ENCODE assay signal across 16 mouse cellular contexts in the genomic region with DNA sequence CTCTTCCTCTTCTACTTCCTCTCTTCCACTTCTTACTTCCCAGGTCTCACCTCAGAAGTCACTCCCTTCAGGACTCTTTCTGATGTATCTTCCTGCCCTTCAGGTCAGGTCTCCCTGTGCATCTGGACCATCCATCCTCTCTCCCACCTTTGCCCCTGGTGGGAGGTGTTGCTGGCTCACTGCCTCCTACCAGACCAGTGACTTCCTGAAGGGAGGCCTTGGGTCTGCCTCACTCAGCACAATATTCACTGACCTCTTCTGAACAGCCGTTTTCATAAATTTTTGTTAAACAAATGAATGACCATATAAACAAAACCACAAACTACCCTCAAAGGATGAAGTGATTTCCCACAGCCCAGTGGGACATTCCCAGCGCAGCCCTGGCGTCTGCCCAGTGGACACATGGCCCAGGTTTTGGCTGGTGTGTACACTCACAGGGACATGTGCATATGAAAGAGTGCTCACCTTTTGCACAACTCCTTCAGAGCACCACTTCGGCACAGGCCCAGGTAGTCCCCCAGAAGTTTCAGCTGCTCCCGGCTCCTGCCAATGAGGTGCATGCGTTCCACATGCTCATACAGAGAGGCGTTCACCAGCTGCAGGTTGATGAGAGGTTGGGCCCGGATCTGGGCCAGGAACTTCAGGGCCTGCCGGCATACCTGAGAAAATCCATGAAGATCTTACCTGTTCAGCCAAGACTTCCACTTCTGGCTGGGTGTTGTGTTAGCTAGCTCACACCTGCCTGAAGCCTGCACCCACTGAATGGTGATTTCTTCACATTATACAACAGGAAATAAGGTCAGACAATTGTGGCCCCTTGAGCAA. TPM values are rescaled to one million over a fixed set of nuclear protein-coding genes. Genes with fewer than 3 reads are reported as not detected.
DNase-seq lines count a peak whose midpoint lies in the region; ATAC-seq and TF ChIP-seq lines count a peak whose summit lies in the region.
"Had no signal": no experiment of that assay in that cellular context is flagged by ENCODE, and none has a peak within 500 bp of the region (broad histone marks: within the 10 kb centered on the region; RNA-seq: fewer than 3 reads in every experiment).

No protein-coding gene starts in this region.

- peak overlapping the region; percentile 77 for H3K27ac ChIP-seq in heart, adult 2 months
- peak overlapping the region; percentile 5; the same call in 1 of the 2 replicates for H3K27ac ChIP-seq in kidney, adult 2 months (ENCODE audit: insufficient read depth, low read depth, low read length)
- H3K27ac ChIP-seq in lung, embryonic 16.5 days (ENCODE audit: low read length), result peak overlapping the region; percentile 29; the same call in 1 of the 2 replicates
- H3K27ac ChIP-seq: hindbrain, embryonic 10.5 days; midbrain, embryonic 10.5 days had no signal

- no peak for TF ChIP-seq POLR2A in heart, adult 2 months (IDR thresholded peaks at IDR 0.05; ENCODE audit: insufficient read depth, low read depth, low read length)
- TF ChIP-seq POLR2A in kidney, adult 2 months (IDR thresholded peaks at IDR 0.05; ENCODE audit: low read depth, low read length), result no peak

- no peak for TF ChIP-seq CTCF in heart, adult 2 months (IDR thresholded peaks at IDR 0.05)
- no peak for TF ChIP-seq CTCF in kidney, adult 2 months (conservative IDR thresholded peaks at IDR 0.05; ENCODE audit: insufficient read depth, insufficient read length, low read depth, low read length)

- H3K4me3 ChIP-seq in heart, adult 2 months, result peak overlapping the region; percentile 13; the same call in 1 of the 2 replicates
- H3K4me3 ChIP-seq in kidney, adult 2 months (ENCODE audit: insufficient read depth, low read depth, low read length), result no peak overlapping the region
- no peak overlapping the region for H3K4me3 ChIP-seq in lung, embryonic 16.5 days (ENCODE audit: low read length)
- H3K4me3 ChIP-seq: hindbrain, embryonic 10.5 days; limb, embryonic 15.5 days; midbrain, embryonic 10.5 days; neural tube, embryonic 13.5 days had no signal

- peaks cover 1% of the 10 kb centered on the region; the same call in 1 of the 2 replicates for H3K79me2 ChIP-seq in heart, adult 2 months (replicated peaks; ENCODE audit: control insufficient read depth, insufficient read depth, low read length)

- no peak overlapping the region for H3K9ac ChIP-seq in heart, adult 2 months (ENCODE audit: low read depth, low read length)
- H3K9ac ChIP-seq in lung, embryonic 16.5 days (ENCODE audit: low read length), result no peak overlapping the region
- H3K9ac ChIP-seq: limb, embryonic 15.5 days; neural tube, embryonic 13.5 days had no signal

- no peak for ATAC-seq in lung, embryonic 16.5 days (ENCODE audit: low read depth)

- no peak overlapping the region for H3K4me2 ChIP-seq in lung, embryonic 16.5 days (ENCODE audit: low read depth, low read length)
- H3K4me2 ChIP-seq: limb, embryonic 15.5 days; neural tube, embryonic 13.5 days had no signal

- TF ChIP-seq EP300 in heart, adult 2 months (IDR thresholded peaks at IDR 0.05; ENCODE audit: insufficient read depth, low read depth, low read length), result no peak

- H3K27me3 ChIP-seq in heart, adult 2 months (ENCODE audit: control insufficient read depth, insufficient read depth, low read length), result no peaks in the 10 kb centered on the region
- H3K27me3 ChIP-seq in kidney, adult 2 months (replicated peaks; ENCODE audit: control insufficient read depth, insufficient read depth, low read length), result no peaks in the 10 kb centered on the region
- H3K27me3 ChIP-seq in lung, embryonic 16.5 days (ENCODE audit: control insufficient read depth, insufficient read depth, low read depth, low read length), result no peaks in the 10 kb centered on the region
- H3K27me3 ChIP-seq: limb, embryonic 15.5 days had no signal

- H3K4me1 ChIP-seq in heart, adult 2 months (ENCODE audit: control insufficient read depth, insufficient read depth, low read length), result peaks cover 31% of the 10 kb centered on the region
- no peaks in the 10 kb centered on the region for H3K4me1 ChIP-seq in kidney, adult 2 months (ENCODE audit: control insufficient read depth, insufficient read depth, low read length)
- peaks cover 8% of the 10 kb centered on the region; the same call in 1 of the 2 replicates for H3K4me1 ChIP-seq in lung, embryonic 16.5 days (replicated peaks; ENCODE audit: control insufficient read depth, insufficient read depth, low read length)
- H3K4me1 ChIP-seq: hindbrain, embryonic 10.5 days; limb, embryonic 15.5 days; midbrain, embryonic 10.5 days had no signal

- intact Hi-C loops in heart, adult 2 months (cut with DNase I), result loop anchor here (1.0 kb wide), 1 partner anchor 7 kb away; the partner anchor contains the start of gene Arhgap27
- intact Hi-C loops in heart, postnatal 10 days (cut with DNase I), result no loop called here

- H3K36me3 ChIP-seq in heart, adult 2 months (ENCODE audit: control insufficient read depth, insufficient read depth, low read length), result peaks cover 4% of the 10 kb centered on the region; the same call in 1 of the 2 replicates
- no peaks in the 10 kb centered on the region for H3K36me3 ChIP-seq in kidney, adult 2 months (ENCODE audit: control insufficient read depth, insufficient read depth, low read length)
- H3K36me3 ChIP-seq in lung, embryonic 16.5 days (ENCODE audit: control insufficient read depth, insufficient read depth, low read length), result peaks cover 9% of the 10 kb centered on the region

- no peak for DNase-seq in heart, adult 2 months
- no peak for DNase-seq in heart, postnatal 10 days
- DNase-seq in kidney, adult 2 months, result no peak
- no peak for DNase-seq in kidney, postnatal 14 days
- no peak for DNase-seq in lung, postnatal 14 days
- DNase-seq in lung, postnatal 36 days, result peak; percentile 35
- no peak for DNase-seq in adipocyte (ENCODE audit: low spot score)
- DNase-seq: cerebellum, adult 18-20 months; cerebellum, postnatal 36 days; right cerebral cortex, postnatal 14 days; thymus, postnatal 25 days had no signal

- no peaks in the 10 kb centered on the region for H3K9me3 ChIP-seq in lung, embryonic 16.5 days (ENCODE audit: control insufficient read depth, low read length)
- H3K9me3 ChIP-seq: hindbrain, embryonic 10.5 days; limb, embryonic 15.5 days; midbrain, embryonic 10.5 days; neural tube, embryonic 13.5 days had no signal

- 68% methylated on average over 9 of the region's 9 CpGs for WGBS in heart, adult 2 months
- 73% methylated on average over 9 of the region's 9 CpGs for WGBS in kidney, adult 2 months
- WGBS in lung, embryonic 16.5 days, result 77% methylated on average over 9 of the region's 9 CpGs

RNA-seq across cellular contexts. Expression of gene Arhgap27, which starts 7.1 kb away (rescaled TPM):
- total RNA-seq in heart, adult 2 months (2021), result 10 to 100 TPM; 14.1 to 22.9 TPM
- polyA plus RNA-seq in heart, adult 2 months (2012; rRNA removed), result 15.0 and 18.5 TPM in 2 replicates
- total RNA-seq in heart, postnatal 10 days (2021), result 10 to 100 TPM; 28.6 to 34.3 TPM
- polyA plus RNA-seq in kidney, adult 2 months (2012; rRNA removed), result 38.4 and 46.8 TPM in 2 replicates
- polyA plus RNA-seq in lung, embryonic 16.5 days (2015; fragmentation: Nextera tagmentation; extraction: Ambion mirVana), result 14.1 and 15.7 TPM in 2 replicates

RNA-seq across cellular contexts. Expression of gene Plekhm1, which starts 41.9 kb away (rescaled TPM):
- 10 to 100 TPM; 10.6 to 11.9 TPM for total RNA-seq in heart, adult 2 months (2021)
- polyA plus RNA-seq in heart, adult 2 months (2012; rRNA removed), result 10.2 and 12.2 TPM in 2 replicates
- total RNA-seq in heart, postnatal 10 days (2021), result 10 to 100 TPM; 10.1 to 11.5 TPM
- polyA plus RNA-seq in kidney, adult 2 months (2012; rRNA removed), result 21.9 and 24.0 TPM in 2 replicates
- polyA plus RNA-seq in lung, embryonic 16.5 days (2015; fragmentation: Nextera tagmentation; extraction: Ambion mirVana), result 9.8 and 10.2 TPM in 2 replicates

Comparison
In these comparisons a context has a peak if more than half of its experiments do, and no peak if none do; other contexts are left out.
1. H3K27ac ChIP-seq: peak in every context shown above with its lines; median percentile 77 in heart, adult 2 months; 29 in lung, embryonic 16.5 days; 5 in kidney, adult 2 months.